Mouse (Mus musculus) frontal cortex, postnatal 25 days (tissue): ENCODE results near the gene Pik3ip1.

Source experiments
- DNase-seq, 2 experiments: peaks; one replicate each; pipeline ENCODE4 v3.0.0; 2022; ENCODE audit warnings: low spot score in 2 of 2

Pik3ip1 gene

DNA sequence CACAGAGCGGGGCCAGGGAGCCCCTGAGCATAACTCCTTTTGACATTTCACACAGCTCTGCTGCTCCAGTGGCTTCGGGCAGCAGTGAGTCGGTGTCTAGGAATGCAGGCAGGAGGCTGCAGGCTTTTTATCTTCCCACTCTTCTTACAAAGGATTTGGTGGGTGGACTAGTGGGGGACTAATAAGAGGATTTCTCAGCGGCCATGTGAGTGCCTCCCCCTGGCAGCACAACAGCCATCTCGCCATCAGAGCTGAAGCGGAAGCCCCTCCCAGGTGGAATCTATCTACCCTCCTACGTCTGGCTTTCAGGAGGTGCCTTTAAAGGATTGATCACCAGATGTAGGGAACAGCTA is 44.1 kb downstream of the Pik3ip1 start:
- no peak for DNase-seq

DNA sequence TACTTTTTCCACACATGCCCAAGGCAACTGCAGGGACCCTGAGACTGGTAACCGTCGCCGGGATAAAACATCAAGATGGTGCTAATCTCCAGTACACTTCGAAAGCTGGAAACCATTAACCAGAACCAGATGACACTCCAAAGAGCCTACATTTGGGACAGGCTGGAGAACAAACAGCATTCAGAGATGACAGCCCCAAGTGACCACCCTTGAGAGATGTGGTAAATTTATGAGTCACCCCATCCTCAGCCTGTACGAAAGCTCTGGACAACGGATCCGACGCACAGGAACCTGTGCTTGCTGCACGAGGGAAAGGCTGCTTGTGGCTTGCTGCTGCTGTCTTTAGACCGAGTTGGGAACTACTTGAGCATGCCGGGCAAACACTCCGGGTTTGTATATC is 44.5 kb downstream of the Pik3ip1 start:
- DNase-seq = no peak

DNA sequence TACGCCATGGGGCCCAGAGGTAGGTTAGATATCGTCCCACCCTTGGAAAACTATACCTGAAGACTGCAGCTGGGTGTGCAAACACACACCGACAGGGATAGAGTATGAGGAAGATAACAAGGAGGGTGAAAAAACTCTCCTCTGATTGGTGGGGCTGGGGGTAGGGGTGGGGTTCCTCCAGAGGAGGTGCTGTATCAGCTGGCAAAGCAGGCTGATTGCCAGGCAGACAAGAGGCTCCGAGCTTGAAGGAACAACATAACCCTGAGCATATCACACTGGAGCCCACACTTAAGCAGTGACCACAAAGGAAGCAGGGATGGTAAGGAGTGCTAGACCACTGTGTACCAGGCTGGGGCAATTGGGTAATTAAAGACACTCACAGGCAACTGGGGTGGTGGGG is 49.2 kb downstream of the Pik3ip1 start:
- no peak for DNase-seq

DNA sequence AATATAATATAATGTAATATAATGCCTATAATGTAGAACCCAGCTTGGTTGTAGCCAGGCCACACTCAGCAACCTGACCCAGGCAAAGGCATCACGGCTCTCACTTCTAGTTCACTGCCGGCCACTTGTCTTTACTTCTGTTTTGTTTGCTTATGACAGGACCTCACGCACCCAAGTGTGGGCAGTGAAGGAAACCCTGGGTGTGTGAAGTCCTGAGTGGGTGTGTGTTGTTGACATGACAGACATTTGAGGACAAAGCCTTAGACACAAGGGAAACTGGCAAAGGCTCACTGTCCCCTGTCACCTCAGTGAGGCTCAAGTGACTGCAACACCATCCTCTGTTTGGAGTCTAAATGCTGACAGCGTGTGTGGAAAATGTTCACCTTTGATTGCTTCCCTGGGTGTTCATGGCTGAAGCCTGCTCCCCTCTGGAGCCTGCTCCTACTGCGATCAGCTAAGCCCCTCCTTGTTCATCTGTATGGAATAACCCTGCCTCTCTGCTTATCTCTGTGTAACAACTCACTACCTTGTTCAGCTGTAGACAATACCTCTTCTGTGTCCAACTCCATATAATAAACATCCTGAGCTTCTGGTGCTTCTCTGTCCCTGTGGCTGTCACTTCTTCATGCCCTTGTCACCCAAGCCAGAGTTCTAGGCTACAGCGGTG is 51.1 kb downstream of the Pik3ip1 start:
- no peak for DNase-seq

DNA sequence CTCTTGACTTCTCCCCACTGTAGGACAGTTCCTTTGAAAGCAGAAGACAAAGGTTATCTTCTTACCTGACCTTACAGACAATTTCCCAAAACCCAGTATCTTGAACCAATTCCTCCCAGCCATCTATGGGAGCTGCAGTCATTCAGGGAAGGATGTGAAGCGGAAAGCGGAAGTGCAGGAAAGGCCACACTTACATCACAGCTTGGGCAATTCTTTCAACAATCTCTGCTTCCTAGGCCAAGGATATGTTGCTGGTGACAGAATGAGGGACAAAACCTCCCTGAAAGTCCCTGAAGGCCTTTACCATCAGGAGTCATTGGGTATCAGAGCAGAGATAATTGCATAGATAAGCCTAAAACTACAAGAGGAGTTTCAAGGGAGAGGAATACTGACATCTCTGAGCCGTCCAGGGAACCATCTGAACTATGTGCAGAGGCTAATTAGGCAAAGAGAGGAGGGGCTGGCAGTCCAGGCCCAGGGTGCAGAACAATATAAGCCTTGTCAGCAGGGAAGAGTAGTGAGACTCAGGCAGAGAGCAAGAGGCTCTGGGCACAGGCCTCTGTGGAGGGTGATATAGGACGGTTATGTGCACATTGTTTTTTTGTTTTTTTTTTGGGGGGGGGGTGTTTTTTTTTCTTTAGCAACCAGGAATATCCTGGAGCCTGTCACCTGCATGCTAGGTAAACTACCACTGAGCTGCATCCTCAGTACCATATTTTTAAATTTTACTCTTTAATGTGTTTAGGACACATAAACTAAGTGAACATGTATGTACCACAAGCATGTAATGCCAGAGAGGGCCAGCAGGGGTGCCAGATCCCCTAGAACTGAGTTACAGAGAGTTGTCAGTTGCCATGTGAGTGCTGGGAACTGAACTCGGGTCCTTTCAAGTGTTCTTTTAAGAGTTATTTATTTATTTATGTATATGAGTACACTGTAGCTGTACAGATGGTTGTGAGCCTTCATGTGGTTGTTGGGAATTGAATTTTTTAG is 52.7 kb downstream of the Pik3ip1 start:
- no peak for DNase-seq

DNA sequence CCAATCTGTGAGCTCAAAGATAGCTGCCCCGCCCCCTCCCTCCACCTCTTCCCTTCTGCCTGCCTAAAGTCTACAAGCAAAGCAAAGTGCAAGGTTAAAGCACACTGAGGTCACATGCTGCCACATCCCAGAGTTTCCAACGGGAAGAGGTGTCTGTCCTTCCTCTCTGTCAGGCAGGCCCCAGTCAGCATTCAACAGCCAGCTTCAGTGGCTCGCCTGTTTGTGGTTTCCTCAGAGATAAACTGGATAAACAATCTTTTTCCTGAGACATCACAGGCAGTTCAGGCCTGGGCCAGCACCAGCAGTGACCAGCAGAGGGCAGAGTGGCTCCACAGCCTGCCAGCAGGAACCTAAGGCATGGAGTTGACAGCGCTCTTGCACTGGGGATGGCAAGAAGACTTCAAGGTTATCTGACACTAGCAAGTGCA is 56.8 kb downstream of the Pik3ip1 start:
- peak; percentile 83 for DNase-seq

DNA sequence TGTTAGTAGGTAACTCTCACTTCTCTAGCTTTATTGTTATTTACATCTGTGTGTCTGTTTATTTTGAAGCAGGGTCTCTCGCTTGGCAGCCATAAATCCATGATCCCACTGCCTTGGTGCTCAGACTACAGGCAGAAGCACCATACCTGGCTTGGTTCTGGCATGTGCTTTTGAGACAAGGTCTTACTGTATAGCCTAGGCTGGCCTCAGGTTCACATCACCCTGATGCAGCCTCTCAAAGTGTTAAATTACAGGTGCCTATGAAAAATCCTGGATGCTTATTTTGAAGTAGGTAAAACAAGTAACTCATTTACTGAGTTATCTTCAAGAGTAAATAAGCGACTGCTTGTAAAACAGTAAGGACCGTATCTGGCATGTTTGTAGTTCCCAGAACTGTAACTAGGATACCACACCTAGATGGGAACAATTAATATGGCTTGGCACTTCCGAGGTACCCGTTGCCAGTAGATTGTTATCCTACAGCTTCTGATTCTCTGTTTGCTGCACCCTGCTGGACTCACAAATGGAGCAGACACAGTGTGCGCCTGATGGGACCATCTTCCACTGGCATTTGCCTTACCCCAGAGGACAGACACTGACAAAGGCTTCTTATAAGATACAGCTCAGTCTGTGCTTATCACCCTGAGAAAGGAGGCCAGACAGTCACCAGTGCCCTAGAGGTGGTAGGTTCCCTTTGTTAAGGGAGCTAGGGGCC is 57.4 kb downstream of the Pik3ip1 start:
- DNase-seq = no peak

DNA sequence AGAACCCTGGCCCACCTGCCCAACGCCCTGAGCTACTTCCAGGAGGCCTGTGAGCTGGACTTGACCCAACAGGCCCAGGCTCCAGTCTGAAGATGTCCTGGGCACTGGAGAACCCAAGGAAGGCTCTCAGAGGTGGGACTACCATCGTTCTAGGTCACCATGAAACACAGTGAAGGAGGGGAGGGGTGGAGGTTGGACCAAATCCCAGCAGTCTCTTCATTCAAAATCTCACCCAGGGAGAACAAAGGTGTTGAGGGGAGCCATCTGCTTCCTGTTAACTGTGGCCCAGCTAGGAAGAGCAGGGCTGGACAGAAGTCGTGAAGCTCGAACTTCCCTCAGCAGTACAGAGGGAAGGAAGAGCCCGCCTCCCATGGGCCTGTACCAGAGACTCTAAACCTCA is 59.8 kb downstream of the Pik3ip1 start:
- no peak for DNase-seq

DNA sequence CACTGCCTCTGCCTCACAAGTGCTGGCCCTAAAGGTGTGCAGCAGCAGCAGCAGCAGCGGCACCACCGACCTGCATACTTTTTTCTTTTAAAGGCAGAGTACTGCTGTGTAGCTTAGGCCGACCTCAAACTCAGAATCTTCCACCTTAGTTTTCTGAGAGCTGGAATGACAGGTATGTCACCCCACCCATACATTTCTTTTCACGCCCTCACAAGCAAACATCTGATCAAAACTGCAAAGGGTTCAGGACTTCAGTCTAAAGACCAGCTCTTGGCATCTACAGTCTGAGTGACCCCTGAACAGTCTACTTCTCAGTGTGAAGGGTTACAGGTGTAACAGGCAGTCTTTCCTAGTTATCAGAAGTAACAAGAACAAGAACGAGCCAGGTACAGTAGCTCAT is 60.6 kb downstream of the Pik3ip1 start:
- no peak for DNase-seq

DNA sequence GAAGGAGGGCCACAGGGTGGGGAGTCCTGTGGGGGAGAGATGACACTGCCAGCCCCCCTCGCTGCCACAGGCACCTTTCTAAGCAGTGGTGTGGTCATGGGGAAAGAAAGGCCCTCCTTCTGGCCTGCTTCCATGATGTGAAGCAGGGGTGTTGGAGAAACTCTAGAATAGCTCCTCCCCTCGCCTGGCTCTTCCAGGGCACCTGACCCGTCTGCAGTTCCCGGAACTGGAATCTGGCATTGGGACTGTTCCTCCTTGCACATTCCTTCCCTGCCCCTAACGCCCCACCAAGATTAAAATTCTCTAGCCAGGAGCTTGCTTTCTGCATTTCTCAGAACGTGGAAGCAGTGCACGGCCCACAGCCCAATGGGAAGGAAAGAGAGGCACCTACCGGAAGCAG is 62.3 kb downstream of the Pik3ip1 start:
- DNase-seq = no peak
